Mouse (Mus musculus): ENCODE results near the gene Gm49486.

Gene Gm49486

DNA sequence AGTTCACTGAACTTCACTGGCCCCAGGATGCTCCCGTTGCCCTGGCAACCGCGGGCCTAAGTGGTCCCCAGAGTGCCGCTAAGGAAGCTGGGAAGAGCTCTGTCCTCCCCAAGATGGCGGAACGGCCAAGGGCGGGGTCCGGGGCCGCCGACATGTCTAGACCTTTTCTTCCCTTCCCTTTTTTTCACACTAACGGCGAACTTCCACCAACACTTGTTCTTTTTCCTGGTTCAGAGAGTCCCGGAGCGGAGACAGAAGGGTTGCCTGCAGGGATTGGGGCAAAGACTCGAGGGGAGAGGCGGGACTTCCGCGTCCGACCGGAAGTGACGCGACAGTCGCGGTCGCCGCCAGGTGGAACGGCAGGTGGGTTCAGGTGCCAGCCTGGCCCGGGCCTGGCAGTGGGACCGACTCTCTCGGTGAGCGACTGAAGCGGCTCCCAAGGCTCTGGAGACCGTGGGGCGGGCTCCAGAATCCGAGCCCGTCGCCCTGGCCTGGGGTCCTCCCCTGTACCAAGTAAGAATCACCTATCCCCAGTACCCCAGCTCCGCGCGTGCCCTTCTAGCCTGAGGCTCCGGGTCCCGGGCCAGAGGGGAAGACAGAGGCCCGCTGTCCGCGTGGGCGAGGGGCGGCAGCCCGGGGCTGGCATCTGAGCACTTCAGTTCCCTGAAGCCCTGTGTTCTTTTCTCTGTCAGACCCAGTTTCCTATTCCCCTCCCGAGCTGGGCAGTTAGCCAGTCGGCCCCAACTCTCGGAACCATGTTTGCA is at the start of gene Gm49486, which contains the start of gene Pick1:
Gm49486 (plus strand) TSS at position 334 of the 764 bp plus-strand sequence.
Pick1 (plus strand) TSS at position 116 of the 764 bp plus-strand sequence.
- DNase-seq (ENCODE audit: low spot score in 2 of 2): peak; percentile 74 to 77

DNA sequence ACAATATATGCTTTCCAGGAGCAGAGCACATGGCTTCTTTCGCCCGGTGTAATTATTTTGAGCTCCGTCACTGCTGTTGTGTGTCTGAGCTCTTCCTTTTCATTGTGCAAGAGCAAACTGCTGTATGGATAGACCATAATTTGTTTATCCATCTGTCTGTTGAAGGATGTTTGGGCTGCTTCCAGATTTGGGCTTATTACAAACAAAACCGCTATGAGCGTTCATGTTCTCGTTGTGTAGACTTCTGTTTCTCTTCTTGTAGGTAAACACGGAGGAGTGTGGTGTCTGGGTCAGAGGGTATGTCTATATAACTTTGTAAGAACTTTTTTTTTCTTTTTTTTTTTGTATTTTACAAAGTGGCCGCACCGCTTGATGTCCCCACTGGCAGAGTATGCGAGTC is 44.0 kb upstream of the Gm49486 start:
- DNase-seq (ENCODE audit: low spot score in 2 of 2): no peak

DNA sequence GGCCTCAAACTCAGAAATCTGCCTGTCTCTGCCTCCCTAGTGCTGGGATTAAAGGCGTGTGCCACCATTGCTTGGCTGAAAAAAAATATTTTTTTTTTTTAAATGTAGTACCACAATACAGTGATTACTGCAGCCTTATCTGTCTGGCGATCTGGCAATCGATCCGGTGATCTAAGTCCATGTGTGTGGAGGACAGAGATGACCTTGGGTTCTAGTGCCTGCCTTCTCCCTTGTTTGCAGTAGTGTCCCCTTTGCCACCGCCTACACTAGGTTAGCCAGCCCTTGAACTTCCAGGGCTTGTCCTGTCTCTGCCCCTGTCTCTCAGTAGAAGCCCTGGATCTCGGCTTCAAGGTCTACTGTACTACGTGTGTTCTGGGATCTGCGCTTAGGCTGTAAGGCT is 41.4 kb upstream of the Gm49486 start:
- no peak for DNase-seq (ENCODE audit: low spot score in 2 of 2)

GRCm38 (mm10) chr15:79191426-79191825 is 37.8 kb upstream of the Gm49486 start:
- no peak for DNase-seq (ENCODE audit: low spot score in 2 of 2)

DNA sequence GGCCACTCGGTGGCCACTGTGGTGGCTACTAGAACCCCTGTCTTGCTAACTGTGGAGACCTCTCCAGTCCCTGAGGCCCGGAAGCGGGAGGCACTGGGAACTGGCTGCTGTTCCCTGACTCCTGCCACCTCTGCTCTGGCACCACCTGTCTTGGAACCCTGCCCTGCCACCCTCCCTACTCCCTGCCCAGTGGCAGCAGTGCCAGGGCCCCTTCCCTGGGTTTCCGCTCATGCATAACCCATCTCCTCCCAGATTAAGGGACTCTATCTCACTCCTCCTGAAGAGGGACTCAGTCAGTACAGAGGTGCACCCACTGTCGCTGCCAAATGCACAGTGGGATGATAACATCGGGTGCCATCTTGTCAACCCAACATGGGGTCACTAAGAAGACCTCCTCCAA is 36.7 kb upstream of the Gm49486 start:
- no peak for DNase-seq (ENCODE audit: low spot score in 2 of 2)

DNA sequence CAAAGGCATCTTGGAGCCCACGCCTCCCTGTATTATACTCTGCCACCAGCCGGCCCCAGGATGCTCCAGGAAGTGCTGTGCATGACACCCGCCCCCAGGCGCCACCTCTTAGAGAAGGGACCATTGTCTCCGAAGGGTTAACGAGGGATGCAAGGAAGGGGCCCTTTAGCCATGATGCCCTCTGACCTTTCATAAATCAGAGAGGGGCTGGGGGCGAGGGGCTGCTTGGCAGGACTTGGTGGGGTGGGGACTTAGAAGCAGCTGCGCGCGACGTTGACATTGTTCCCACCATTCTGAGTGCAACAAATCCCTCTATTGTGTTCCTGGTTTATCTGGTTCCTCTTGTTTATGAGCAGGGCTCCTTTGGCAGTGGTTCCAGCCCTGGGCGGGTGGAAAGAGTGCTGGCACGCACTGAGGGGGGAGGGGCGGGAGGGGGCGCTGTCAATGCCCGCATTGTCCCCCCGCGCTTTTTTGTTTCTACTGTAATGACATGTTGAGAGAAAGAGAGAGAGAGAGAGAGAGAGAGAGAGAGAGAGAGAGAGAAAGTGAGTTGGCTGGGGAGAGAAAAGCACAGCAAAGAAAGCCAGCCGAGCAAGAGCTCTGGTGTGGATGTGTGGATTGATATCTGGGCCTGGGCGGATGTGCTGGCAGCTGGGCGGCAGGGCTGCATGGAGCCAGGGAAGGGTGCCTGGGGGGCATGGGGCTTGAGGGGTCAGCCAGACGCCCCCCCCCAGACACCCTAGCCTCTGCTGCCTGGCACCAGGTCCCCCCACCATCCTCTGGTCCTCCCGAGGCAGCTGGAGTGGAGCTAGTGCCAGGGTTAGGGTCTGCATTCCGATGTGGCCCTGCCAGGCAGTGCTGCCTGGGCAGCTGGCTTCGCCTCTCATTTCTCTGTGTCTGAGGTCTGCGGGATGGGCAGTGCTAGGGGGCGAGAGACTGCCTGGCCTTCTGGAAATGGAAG is 36.0 kb upstream of the Gm49486 start:
- no peak for DNase-seq (ENCODE audit: low spot score in 2 of 2)

- no peak for DNase-seq (ENCODE audit: low spot score in 2 of 2)
Observed at GRCm38 (mm10) chr15:79194048-79194447, 35.1 kb upstream of the Gm49486 start.

GRCm38 (mm10) chr15:79194946-79195345 is 34.2 kb upstream of the Gm49486 start:
- DNase-seq (ENCODE audit: low spot score in 2 of 2): no peak

DNA sequence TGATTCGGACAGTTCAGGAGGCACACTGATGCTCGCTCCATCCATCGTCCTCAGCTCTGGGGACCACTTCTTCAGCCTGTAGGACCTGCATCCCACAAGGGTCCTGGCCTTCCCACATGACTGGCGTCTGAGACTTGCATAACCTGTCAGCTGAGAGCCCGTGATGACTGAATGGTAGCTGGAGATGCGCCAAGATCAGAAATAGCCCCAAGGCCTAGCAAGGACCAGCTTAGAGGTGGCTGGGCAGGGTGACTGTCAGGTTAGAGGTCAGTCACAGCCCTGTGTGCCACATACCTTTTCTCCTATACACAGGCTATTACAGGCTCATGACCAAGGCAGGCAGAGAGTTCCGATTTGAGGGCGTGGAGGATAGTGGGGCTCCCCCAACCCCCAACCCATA is 33.7 kb upstream of the Gm49486 start:
- DNase-seq (ENCODE audit: low spot score in 2 of 2): no peak

- DNase-seq (ENCODE audit: low spot score in 2 of 2): no peak
Observed at GRCm38 (mm10) chr15:79199390-79199976, 29.7 kb upstream of the Gm49486 start.

DNA sequence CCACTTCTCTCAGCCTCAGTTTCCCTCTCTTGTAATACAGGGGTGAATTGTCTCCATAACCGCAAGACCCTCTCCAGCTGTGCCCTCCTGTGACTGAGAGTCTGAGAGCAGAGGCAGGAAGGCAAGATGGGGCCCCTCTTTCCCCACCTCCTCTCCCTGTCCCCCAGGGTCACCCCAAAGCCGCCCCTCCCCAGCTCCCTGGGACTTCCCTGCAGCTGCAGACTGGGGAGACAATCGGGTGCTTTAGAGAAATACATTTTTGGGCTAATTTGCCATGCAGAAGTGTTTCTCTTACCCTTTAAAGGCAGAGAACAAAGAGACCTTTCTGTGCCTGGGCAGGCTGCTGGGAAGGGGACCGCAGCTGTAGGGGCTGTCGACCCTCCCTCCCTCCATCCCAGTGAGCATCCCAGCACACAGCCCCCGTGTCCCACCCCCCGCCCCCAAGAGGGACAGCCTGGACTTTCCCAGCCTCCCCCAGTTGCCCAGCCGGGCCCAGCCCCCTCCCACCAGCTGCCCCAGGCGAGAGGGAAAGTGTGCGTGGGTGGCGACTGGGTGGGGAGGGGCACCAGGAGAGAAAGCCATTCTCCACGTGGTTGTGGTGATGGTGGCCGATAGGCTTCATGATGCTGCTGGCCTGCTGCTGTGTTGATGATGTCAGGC is 27.6 kb upstream of the Gm49486 start:
- no peak for DNase-seq (ENCODE audit: low spot score in 2 of 2)

- DNase-seq (ENCODE audit: low spot score in 2 of 2): no peak
Observed at GRCm38 (mm10) chr15:79202575-79202974, 26.6 kb upstream of the Gm49486 start.

- no peak for DNase-seq (ENCODE audit: low spot score in 2 of 2)
Observed at GRCm38 (mm10) chr15:79208211-79208610, 21.0 kb upstream of the Gm49486 start.

DNA sequence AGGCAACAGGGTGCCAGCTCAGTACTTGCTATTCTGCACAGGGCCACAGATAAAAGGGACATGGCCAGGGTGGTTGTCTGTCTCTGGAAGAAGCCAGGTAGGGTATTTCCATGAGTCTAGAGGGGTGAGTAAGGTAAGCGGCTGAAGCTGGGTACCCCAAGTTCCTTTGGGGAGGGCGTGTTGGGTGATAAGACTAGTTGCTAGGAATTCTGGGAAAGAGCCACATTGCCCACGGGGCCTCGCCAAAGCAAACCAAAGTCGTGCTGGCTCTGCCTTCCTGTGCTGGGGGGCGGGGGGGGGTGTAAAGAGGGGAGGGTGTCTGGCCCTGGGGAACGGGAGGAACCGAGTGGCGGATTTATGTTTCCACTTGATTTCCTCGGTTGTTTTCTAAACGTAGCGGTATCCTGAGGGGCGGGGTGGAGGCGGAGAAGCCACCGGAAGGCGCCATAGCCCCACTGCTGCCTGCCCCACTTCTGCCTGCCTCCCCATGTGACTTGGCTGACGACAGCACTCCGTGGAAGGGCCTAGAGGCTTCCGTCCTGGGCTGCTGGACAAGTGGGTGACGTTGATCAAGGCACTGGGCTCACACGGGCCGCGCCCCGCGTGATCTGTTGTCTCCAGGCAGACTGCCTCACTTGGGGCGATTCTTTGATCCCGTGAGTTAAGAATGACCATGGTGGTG is 20.3 kb upstream of the Gm49486 start:
- no peak for DNase-seq (ENCODE audit: low spot score in 2 of 2)

DNA sequence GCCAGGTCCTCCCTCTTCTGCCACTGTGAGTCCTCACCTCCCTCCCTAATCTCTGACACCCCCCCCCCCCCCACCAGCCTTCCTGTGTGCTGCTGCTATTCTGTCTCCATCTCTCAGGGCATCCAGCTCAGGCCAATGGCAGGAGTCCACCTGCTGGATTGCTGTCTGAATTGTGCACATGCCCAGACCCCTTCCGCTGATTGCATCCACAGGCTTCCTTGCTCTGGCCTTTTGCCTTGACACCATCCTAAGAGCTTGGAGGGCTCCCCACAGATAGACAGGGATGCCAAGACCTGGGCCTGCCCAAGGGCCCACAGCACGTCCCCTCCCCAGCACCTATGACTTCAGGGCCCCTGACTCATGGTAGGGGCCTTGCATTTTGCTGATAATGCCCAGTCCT is 18.8 kb upstream of the Gm49486 start:
- DNase-seq (ENCODE audit: low spot score in 2 of 2): no peak

GRCm38 (mm10) chr15:79212750-79213446 is 16.3 kb upstream of the Gm49486 start:
- DNase-seq (ENCODE audit: low spot score in 2 of 2): no peak

- no peak for DNase-seq (ENCODE audit: low spot score in 2 of 2)
Observed at GRCm38 (mm10) chr15:79213591-79213990, 15.6 kb upstream of the Gm49486 start.

GRCm38 (mm10) chr15:79216191-79216590 is 13.0 kb upstream of the Gm49486 start:
- DNase-seq (ENCODE audit: low spot score in 2 of 2): no peak

DNA sequence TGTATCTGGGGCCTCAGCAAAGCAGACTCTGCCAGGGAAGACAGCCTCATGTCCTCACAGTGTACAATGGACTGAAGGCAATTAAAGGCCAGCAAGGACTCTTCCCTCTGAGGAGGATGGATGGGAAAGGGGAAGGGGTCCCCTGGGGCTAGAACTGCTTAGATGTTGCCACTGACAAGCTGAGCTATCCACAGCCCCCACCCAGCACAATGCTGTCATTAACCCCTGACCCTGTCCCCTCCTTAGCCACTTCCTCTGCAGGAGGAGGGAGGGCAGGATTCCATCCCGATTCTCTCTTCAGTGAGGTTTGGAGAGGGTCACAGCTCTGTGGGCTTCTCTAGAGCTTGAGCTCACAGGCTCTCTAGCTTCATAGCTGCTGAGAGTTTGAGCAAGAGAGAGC is 9.6 kb upstream of the Gm49486 start:
- DNase-seq (ENCODE audit: low spot score in 2 of 2): no peak

DNA sequence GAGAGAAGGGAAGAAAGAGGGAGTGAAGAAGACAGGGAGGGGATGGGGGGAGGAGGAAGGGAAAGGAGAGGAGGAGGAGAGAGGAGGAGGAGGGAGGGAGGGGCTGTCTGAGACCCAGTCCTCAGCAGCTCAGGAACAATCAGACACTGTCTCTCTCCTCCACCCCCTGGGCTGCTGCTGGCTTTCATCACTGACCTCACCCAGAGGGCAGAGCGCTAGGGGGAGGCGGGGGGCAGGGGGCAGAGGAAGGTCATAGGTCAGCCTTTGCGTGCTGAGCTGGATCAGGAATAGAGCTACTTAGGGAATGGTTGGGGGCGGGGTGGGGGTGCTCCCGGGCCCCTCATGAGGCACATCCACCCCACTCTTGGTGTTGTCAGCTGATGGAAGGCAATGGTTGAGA is 5.5 kb upstream of the Gm49486 start:
- DNase-seq (ENCODE audit: low spot score in 2 of 2): no peak

DNA sequence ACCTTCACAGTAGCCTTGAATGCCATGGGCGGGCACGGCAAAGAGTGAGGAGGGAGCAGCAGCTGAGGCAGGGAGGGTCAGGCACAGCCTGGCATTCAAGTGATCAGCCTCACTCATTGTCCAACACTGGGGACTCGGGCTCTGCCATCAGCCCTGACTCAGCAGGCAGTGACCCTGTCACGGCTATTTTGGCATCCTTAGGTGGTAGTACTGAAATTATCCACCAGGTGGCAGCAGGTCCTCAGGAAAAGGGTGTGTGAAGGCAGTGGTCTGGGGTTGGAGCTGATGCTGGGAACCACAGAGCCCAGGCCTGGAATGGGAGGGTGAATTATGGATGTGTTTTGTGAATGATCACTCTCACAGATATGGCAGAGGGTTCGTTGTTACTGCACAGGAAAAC is 4.5 kb upstream of the Gm49486 start:
- DNase-seq (ENCODE audit: low spot score in 2 of 2): peak; percentile 81 to 87
